Mouse (Mus musculus): ENCODE measurements at regions not wholly inside any gene's neighbourhood (a gene's known extent, or its start where the extent isn't known, plus 50 kb on each side); places are given as distances from the start of the nearest gene placed in this dataset.

DNA sequence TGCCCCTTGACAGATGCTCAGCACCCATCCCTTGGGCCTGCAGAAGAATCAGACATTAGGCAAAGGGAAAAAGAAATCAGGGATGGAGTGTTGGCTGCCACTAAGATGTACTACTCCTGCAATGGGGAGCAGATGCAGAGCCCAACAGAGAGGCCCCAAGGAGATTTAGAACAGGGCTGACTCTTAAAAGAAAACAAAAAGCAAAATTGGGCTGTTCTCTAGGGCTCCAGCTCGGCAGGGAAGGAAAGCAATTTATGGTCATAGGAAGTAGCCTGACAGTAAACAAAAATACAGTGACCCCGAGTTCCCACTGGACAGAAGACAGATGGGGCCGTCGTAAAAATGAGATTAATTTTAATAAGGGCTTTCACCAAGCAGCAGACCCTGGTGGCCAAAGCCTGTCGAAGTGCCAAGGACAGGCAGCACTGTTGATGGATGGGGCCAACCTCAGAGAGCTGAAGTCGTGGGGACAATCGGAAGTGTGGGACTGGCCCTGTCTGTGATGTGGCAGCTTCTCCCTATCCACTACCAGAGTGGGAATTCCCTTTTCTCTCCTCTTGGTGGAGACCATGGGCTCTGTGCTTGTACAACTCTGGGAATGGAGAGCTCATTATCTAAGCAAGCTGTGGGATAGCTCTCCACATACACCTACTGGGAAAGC is 109.4 kb upstream of the Gm12830 start:
- in situ Hi-C loops (cut with MboI; ENCODE audit: unreplicated experiment in 2 of 2): no loop called here

DNA sequence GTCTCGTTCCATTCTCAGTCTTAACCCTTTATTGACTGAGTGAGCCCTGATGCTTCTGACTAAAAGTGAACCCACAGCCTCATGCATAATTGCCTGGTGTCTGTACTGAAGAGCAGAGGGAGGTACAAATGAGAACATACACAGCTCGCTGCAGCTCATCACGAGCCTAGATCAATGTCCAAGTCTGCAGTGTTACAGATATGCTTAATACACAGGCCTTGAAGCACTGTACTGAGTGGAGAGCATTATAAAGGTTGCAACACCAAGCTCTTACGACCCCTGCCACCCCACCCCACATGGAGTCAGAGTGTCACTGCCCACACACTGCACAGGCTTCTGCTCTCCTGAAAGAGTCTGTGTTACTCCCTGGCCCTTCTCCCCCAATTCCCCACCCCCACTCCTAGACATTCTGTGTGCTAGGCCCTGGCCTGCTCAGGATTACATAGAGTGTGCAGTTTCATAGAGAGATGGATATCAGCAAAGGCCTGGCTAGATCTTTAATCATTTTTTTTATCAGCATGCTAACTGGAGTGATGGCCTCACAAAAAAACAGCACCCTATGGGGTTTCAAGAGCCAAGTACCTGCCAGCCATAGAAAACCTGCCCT is 108.5 kb upstream of the Gm12830 start:
- in situ Hi-C loops (cut with MboI; ENCODE audit: unreplicated experiment in 2 of 2): no loop called here

DNA sequence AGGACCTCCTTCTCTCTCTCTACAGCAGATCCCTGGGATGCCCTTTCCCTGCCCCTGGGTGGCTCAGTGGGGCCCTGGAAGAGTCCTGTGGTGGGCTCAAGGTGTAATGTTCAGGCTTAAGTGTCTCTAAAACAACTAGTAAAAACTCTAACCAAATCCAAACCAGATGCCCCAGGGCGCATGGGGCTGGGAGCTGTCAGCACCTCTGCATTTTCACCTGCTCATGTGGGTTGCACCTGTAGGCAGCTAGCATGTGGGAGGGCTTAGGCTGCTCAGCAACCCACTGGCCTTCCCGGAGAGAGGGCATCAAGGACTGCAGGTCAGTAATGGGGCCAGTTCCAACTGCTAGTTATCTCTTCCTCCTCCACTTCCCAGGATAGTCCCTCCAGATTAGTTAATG is 104.8 kb upstream of the Gm12830 start:
- in situ Hi-C loops (cut with MboI; ENCODE audit: unreplicated experiment in 2 of 2): no loop called here

DNA sequence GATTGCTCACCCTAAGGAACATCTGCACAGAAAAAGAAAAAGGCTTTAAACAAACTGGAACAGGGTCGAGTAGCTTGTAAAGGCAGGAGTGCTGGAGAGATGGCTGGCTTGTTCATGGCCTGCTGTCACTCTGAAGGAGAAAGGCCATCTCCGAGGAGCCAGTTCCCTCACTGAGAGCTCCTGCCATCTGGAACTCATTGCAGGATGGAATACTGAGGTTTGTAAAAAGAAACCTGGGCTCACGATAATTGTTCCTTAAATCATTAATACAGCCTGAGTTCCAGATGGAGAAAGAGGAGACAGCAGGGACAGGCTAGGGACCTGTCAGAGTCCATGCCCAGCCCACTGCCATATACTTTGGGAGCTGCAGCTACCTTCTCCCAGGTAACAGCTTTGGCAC is 100.8 kb upstream of the Gm12830 start:
- in situ Hi-C loops (cut with MboI; ENCODE audit: unreplicated experiment in 2 of 2): no loop called here

DNA sequence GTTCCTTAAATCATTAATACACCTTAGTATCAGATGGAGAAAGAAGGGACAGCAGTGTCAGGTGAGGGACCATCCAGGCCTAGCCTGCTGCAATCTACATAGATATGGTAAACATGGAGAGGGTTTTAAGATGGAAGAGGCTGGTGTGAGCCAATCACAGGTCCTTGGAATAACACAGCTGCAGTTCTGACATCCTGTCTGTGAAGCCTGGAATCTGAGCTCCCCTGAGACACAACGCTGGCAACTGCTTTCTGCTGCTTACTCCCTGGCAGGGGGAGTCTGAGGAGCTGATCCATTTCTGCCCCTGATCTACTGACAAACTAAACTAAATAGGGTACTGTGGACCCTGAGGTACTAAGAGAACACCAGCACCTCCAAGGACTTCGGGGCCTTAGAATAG is 100.1 kb upstream of the Gm12830 start:
- in situ Hi-C loops (cut with MboI; ENCODE audit: unreplicated experiment in 2 of 2): no loop called here

DNA sequence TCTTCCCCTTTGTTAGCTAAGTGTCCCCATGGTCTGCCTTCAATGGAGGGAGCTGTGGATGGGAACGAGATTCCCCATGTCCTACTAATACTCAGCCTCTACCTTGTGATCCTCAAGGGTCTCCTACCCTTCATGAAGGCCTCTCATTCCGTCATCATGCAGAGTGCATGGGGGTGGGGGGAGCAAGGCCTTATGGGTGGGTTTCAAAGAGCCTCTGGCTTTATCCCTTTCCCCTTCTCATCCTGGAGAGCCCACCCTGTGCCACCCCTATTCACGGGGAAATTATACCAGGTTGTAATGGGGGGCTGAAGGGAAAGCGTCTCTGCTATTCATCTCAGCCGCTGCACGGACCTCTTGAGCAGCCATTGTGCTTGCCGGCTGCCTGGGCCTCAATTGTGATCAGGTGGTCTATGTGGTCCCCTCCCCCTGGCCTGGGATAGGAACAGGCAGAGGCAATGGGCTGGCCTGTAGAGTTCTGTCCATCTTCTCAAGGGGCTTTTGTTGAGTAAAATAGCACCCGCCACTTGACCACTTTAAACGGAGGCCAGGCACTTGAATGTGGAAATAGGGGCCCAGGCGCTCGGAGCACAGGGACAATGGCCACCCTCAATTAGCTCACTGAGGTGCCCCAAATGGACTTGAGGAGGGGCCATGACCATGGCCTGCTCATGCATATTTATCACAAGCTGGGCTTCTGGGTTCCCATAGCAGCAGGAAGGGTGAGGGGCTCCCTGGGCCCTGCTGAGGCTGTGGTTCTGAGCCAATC is 93.1 kb upstream of the Gm12830 start:
- in situ Hi-C loops (cut with MboI; ENCODE audit: unreplicated experiment in 2 of 2): no loop called here

DNA sequence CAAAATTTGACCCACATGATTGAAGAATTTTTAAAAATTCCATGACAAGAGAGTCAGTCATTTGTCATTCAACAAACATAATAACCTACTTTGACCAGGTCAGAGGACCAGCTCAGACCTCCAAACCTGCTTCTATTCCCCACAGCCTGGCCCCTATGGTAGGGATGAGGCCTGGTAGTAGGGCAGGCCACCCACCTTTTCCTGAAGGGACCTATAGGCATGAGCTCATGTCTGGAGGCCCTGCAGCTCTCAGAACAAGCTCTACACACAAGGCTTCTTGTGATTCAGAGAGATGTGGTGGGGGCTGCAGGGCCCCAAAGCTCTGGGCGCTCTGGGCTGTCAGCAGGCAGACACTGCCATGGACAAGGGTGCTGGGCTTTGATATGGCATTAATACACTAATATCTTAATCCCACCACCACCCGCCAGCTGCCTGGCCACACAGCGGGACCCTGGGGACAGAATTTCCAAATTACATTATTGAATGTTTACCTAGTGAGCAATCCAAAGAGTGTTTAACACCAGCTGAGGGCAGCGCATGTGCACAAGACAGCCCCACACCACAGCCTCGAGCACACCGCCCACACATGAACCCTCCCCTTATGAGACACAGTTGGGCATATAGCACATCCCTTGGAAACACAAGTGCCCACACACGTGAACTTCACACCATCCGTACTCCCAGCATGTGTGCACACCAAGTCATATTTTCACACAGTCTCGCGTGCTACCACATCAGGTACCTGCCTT is 88.1 kb upstream of the Gm12830 start:
- in situ Hi-C loops (cut with MboI; ENCODE audit: unreplicated experiment in 2 of 2): no loop called here

DNA sequence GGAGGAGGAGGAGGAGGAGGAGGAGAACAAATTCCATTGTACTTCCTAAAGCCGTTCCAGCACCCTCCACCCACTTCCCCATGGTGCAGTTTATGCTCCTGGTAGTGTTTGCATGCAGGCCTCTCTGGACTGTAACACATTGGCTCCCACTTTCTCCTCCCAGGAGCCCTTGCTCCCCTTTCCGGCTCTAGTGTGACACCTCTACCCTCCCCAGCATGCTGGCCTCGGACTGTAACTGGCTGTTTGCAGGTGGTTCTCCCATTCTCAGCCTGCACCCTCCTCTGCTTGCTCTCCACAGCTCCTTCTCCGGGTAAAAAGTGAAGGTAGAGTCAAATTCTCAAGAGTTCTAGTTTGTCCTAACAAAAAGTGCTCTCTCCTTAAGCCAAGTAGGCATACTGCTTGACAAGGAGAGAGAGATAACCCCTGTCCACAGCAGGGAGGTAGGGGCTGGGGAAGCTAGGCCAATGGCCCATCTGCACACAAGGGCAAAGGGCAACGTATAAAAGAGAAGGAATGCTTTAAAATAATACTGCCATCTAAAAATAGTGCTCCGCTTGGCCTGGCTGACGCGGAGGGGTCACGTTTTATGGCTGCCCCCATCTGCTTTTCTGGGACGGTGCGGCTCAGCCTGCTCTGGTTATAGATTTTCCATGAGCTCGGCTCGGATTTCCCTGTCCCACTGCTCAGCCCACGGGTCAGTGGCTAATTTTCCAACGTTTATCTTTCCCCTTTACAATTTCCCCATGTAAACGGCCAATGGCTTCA is 82.4 kb upstream of the Gm12830 start:
- in situ Hi-C loops (cut with MboI; ENCODE audit: unreplicated experiment in 2 of 2): no loop called here

DNA sequence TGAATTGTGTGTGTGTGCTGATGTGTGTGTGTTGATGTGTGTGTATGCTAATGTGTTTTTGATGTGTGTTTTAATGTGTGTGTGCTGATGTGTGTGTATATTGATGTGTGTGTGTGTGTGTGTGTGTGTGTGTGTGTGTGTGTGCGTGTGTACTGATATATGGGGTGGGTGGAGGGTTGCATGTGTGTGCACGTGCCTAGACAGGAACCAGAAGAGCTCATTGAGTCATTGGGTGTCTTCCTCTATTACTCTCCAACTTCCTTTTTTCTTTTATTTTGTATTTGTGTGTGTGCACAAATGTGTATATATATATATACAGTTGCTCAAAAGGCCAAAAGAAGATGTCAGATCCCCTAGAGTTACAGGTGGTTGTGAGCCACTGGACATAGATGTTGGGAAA is 73.4 kb upstream of the Gm12830 start:
- in situ Hi-C loops (cut with MboI; ENCODE audit: unreplicated experiment in 2 of 2): no loop called here

DNA sequence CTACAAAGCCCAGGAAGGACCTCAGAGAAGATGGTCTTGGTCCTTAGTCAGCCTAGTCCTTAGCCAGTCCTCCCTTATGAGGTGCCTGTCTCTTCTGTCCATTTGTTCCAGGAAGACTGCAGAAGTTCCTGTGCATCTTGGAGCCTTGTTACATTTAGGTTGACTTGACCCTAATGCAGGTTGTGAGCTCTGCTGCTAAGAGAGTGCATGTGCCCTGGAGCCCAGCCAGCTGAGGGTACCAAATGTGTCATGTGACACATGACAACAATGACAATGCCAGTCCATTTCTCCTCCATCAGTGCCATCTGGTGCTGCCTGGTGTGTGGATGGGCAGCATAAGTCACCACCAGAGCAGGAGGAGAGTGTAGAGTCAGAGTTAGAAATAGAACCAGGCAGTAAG is 61.7 kb upstream of the Gm12830 start:
- in situ Hi-C loops (cut with MboI; ENCODE audit: unreplicated experiment in 2 of 2): no loop called here

DNA sequence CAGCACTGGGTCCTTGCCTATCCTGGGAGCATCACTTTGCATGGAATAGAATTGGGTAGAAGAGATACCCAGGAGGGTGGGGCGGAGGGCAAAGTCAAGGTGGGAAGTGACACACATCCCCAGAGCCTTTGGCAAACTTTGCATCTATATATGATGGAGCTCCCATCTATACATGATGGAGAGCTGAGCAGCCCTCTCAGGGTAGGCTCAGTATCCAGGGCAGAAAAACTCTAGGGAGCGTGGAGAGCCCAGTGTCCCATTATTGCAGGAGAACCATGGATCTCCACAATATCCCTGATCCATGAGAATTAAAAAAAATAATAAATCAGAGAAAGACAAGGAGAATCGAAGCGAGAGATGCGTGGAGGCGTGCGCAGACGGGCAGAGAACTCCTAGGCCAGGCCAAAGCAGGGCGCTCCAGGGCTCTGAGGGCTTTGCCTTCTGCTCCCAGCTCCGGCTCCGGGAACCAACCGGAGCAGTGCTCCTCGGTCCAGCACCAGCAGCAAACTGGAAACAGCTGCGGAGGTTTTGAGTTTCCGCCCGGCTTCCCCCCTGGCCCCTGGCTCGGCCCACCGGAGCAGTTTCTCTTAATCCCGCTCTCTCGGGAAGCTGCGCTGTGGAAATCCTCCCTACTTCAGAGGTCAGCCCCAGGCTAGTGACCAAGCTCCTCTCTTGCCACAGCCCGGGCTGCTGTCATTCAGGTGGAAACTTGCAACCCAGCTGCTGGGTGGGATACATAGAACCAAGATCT is 54.7 kb upstream of the Gm12830 start:
- in situ Hi-C loops (cut with MboI; ENCODE audit: unreplicated experiment in 2 of 2): no loop called here

All from v-Abl transformed pro-B cells (cell line).